ENCODE assay signal across 8 mouse cellular contexts in the genomic region with DNA sequence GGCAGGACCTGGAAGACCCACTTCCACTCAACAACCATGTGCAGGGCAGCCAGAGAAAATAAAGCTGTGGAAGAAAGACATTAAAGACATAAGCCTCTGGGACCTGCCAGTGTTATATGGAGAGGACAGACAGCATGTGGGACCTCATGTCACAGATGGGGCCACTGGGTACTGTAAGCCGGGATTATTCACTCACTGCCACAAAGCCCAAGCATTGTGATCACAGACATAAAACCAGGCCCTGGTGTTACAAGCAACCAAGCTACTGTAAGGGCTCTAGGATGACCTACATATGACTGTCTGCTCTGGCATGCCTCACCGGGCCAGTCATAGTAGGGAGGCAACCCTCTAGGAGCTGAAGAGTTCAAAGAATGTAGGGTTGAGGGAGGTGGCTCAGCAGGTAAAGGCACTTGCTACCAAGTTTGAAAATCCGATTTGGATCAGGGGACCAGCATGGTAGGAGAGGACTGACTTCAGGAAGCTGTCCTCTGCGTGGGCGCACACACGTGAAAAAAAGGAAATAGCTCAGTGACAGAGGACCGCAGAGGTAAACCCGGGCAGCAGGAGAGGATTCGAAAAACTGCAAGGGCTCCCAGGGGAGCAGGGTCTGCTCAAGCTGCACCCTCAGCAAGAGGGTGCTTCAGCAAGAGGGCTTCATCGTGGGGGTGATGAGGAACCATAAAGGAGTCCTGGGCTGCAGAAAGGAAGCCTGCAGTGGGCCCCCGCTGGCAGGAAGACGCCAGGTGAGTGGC. TPM values are rescaled to one million over a fixed set of nuclear protein-coding genes. Genes with fewer than 3 reads are reported as not detected.
DNase-seq lines count a peak whose midpoint lies in the region; ATAC-seq and TF ChIP-seq lines count a peak whose summit lies in the region.

No protein-coding gene starts in this region.

- H3K27ac ChIP-seq in layer of hippocampus, adult 2 months = peak overlapping the region; percentile 81
- H3K27ac ChIP-seq in forebrain, embryonic 11.5 days (ENCODE audit: low read depth, low read length) = no peak overlapping the region
- H3K27ac ChIP-seq in liver, embryonic 12.5 days = peak overlapping the region; percentile 77

- TF ChIP-seq CTCF in layer of hippocampus, adult 2 months (conservative IDR thresholded peaks at IDR 0.05) = no peak

- H3K27me3 ChIP-seq in forebrain, embryonic 11.5 days (ENCODE audit: control insufficient read depth, insufficient read depth, low read length) = no peaks in the 10 kb centered on the region
- H3K27me3 ChIP-seq in liver, embryonic 12.5 days (replicated peaks) = no peaks in the 10 kb centered on the region

- H3K9me3 ChIP-seq in forebrain, embryonic 11.5 days (ENCODE audit: control insufficient read depth, low read length) = no peaks in the 10 kb centered on the region
- no peaks in the 10 kb centered on the region for H3K9me3 ChIP-seq in liver, embryonic 12.5 days (replicated peaks)

- no peaks in the 10 kb centered on the region; the same call in 1 of the 2 replicates for H3K36me3 ChIP-seq in forebrain, embryonic 11.5 days (ENCODE audit: control insufficient read depth, insufficient read depth, low read length)
- peaks cover 28% of the 10 kb centered on the region for H3K36me3 ChIP-seq in liver, embryonic 12.5 days

- peak overlapping the region; percentile 85 for H3K9ac ChIP-seq in forebrain, embryonic 11.5 days (ENCODE audit: low read length)
- H3K9ac ChIP-seq in liver, embryonic 12.5 days = peak overlapping the region; percentile 96

- H3K4me3 ChIP-seq in layer of hippocampus, adult 2 months = peak overlapping the region; percentile 77
- peak overlapping the region; percentile 95 for H3K4me3 ChIP-seq in forebrain, embryonic 11.5 days (ENCODE audit: low read depth, low read length)
- H3K4me3 ChIP-seq in liver, embryonic 12.5 days = peak overlapping the region; percentile 95

- peaks cover 14% of the 10 kb centered on the region for H3K4me1 ChIP-seq in forebrain, embryonic 11.5 days (replicated peaks; ENCODE audit: control insufficient read depth, insufficient read depth, low read length)
- H3K4me1 ChIP-seq in liver, embryonic 12.5 days = peaks cover 59% of the 10 kb centered on the region

- ATAC-seq in forebrain, embryonic 11.5 days (replicated peaks; ENCODE audit: low FRiP score) = no peak
- no peak for ATAC-seq in liver, embryonic 12.5 days

- WGBS in forebrain, embryonic 11.5 days = 22% methylated on average over 12 of the region's 12 CpGs
- 10% methylated on average over 12 of the region's 12 CpGs for WGBS in liver, embryonic 12.5 days (ENCODE audit: insufficient replicate concordance)

- DNase-seq in layer of hippocampus, adult 2 months (ENCODE audit: low spot score in 2 of 2) = no peak
- DNase-seq in layer of hippocampus, postnatal 14 days (ENCODE audit: low spot score in 2 of 2) = no peak
- peak; percentile 44 for DNase-seq in MN1 (ENCODE audit: low spot score)
- DNase-seq in forebrain, embryonic 11.5 days (ENCODE audit: low spot score) = peak; percentile 50
- DNase-seq in spleen, postnatal 14 days (ENCODE audit: low spot score in 2 of 2) = peak; percentile 42 to 55
- DNase-seq in gastrocnemius, adult 8-10 months (ENCODE audit: low spot score in 2 of 2) = no peak
- no peak for DNase-seq in right cerebral cortex, adult 18-20 months

- H3K4me2 ChIP-seq in forebrain, embryonic 11.5 days (ENCODE audit: low read depth, low read length, severe bottlenecking) = peak overlapping the region; percentile 93
- peak overlapping the region; percentile 89 for H3K4me2 ChIP-seq in liver, embryonic 12.5 days

RNA-seq across cellular contexts. Expression of gene Abhd17a, which starts 0.8 kb away (rescaled TPM):
- 100 to 1,000 TPM; 158 to 166 TPM for total RNA-seq in layer of hippocampus, adult 2 months (2021)
- 100 to 1,000 TPM; 189 to 197 TPM for total RNA-seq in layer of hippocampus, postnatal 14 days (2021)
- polyA plus RNA-seq in forebrain, embryonic 11.5 days (2014; fragmentation: Nextera tagmentation; extraction: Ambion mirVana) = 94.6 and 121 TPM in 2 replicates
- polyA plus RNA-seq in liver, embryonic 12.5 days (2016; fragmentation: Nextera tagmentation; extraction: Ambion mirVana) = 86.4 and 88.9 TPM in 2 replicates
- 10 to 100 TPM; 70.5 to 80.7 (median 77.3) TPM for total RNA-seq in gastrocnemius, adult 8-10 months (2022)

RNA-seq across cellular contexts. Expression of gene Klf16, which starts 12.2 kb away (rescaled TPM):
- 10 to 100 TPM; 50.8 to 56.8 TPM for total RNA-seq in layer of hippocampus, adult 2 months (2021)
- 10 to 100 TPM; 40.1 to 44.3 TPM for total RNA-seq in layer of hippocampus, postnatal 14 days (2021)
- 5.9 and 7.7 TPM in 2 replicates for polyA plus RNA-seq in forebrain, embryonic 11.5 days (2014; fragmentation: Nextera tagmentation; extraction: Ambion mirVana)
- 24.0 and 24.7 TPM in 2 replicates for polyA plus RNA-seq in liver, embryonic 12.5 days (2016; fragmentation: Nextera tagmentation; extraction: Ambion mirVana)
- 1 to 10 TPM; 1.1 to 2.0 (median 1.3) TPM for total RNA-seq in gastrocnemius, adult 8-10 months (2022)

RNA-seq across cellular contexts. Expression of gene Scamp4, which starts 13.4 kb away (rescaled TPM):
- total RNA-seq in layer of hippocampus, adult 2 months (2021) = 10 to 100 TPM; 42.9 to 43.1 TPM
- total RNA-seq in layer of hippocampus, postnatal 14 days (2021) = 10 to 100 TPM; 38.5 to 40.7 TPM
- 67.7 and 78.5 TPM in 2 replicates for polyA plus RNA-seq in forebrain, embryonic 11.5 days (2014; fragmentation: Nextera tagmentation; extraction: Ambion mirVana)
- 63.3 and 65.2 TPM in 2 replicates for polyA plus RNA-seq in liver, embryonic 12.5 days (2016; fragmentation: Nextera tagmentation; extraction: Ambion mirVana)
- total RNA-seq in gastrocnemius, adult 8-10 months (2022) = 10 to 100 TPM; 17.4 to 21.2 (median 19.2) TPM

RNA-seq across cellular contexts. Expression of gene Adat3, which starts 13.4 kb away (rescaled TPM):
- 1 to 10 TPM; 1.3 to 3.5 TPM for total RNA-seq in layer of hippocampus, adult 2 months (2021)
- total RNA-seq in layer of hippocampus, postnatal 14 days (2021) = 1 to 10 TPM; 2.3 to 2.8 TPM
- polyA plus RNA-seq in forebrain, embryonic 11.5 days (2014; fragmentation: Nextera tagmentation; extraction: Ambion mirVana) = 7.6 and 9.5 TPM in 2 replicates
- 7.0 and 7.4 TPM in 2 replicates for polyA plus RNA-seq in liver, embryonic 12.5 days (2016; fragmentation: Nextera tagmentation; extraction: Ambion mirVana)
- total RNA-seq in gastrocnemius, adult 8-10 months (2022) = under 1 TPM in 3 of 4 experiments, not detected in 1; 0.29 to 0.43 (median 0.36) TPM

RNA-seq across cellular contexts. Expression of gene Gm49322, which starts 16.5 kb away (rescaled TPM):
- 1 to 10 TPM; 3.0 to 4.5 TPM for total RNA-seq in layer of hippocampus, adult 2 months (2021)
- total RNA-seq in layer of hippocampus, postnatal 14 days (2021) = 1 to 10 TPM; 2.5 to 2.8 TPM
- polyA plus RNA-seq in forebrain, embryonic 11.5 days (2014; fragmentation: Nextera tagmentation; extraction: Ambion mirVana) = 3.6 and 4.7 TPM in 2 replicates
- polyA plus RNA-seq in liver, embryonic 12.5 days (2016; fragmentation: Nextera tagmentation; extraction: Ambion mirVana) = 2.6 and 3.0 TPM in 2 replicates
- under 1 TPM in 2 of 4 experiments, not detected in 2; 0.20 to 0.24 TPM for total RNA-seq in gastrocnemius, adult 8-10 months (2022)

Comparison
In these comparisons a context has a peak if more than half of its experiments do, and no peak if none do; other contexts are left out.
1. DNase-seq: peak in MN1 (single experiment), forebrain, embryonic 11.5 days (single experiment) and spleen, postnatal 14 days (2 of 2); none in layer of hippocampus, adult 2 months (0 of 2), layer of hippocampus, postnatal 14 days (0 of 2), gastrocnemius, adult 8-10 months (0 of 2) and right cerebral cortex, adult 18-20 months (single experiment).
2. RNA of gene Klf16, which starts 12.2 kb away (total RNA-seq): 50.8 to 56.8 TPM in layer of hippocampus, adult 2 months and 40.1 to 44.3 TPM in layer of hippocampus, postnatal 14 days; 1.1 to 2.0 TPM in gastrocnemius, adult 8-10 months; every median in the first group is over 10 times any median in the second.
3. Peak in every context shown above with its lines, with median percentiles within 50 percentile points of each other: H3K4me3 ChIP-seq.